Mouse (Mus musculus): Measurements from ENCODE around the gene Ppp1r3f.

The Ppp1r3f gene

DNA sequence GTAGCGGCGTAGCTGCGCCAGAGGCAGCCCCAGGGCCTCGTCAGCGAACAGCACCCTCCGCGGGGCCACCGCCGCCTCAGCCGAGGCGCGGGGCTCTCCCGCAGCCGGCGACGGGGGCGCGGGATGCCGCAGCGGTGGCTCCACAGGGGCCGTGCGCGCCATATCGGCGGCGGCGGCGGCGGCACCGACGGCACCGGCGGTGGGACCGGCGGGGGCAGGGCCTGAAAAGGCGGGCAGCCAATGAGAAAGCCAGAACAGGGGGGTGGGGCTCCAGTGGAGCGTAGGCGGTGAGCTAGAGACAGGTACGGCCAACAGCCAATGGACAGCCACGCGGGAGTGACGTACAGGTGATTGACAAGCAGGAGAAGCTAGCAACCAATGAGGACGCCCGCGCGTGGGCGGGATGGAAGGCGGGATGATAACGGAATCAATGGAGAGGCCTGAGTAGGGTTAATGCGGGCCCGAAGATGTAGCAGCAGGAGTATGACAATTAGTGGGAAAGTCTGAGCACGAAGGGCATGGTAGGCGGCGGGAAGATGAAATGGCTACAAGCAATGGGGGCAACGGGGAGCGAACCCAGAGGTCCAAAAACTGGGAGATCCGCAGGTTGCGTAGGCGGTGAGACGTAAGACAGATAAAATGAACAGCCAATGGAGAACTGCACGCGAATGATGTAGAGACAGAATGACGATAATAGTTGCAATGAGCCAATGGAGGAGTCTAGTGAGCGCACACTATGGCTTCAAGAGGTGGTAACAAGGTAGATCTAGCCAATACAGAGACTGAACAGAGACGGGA lies at the start of gene Ppp1r3f:
Gene Ppp1r3f (minus strand): TSS at position 197 of the 798 bp plus-strand sequence.
- DNase-seq (ENCODE audit: low spot score), result peak; percentile 88

DNA sequence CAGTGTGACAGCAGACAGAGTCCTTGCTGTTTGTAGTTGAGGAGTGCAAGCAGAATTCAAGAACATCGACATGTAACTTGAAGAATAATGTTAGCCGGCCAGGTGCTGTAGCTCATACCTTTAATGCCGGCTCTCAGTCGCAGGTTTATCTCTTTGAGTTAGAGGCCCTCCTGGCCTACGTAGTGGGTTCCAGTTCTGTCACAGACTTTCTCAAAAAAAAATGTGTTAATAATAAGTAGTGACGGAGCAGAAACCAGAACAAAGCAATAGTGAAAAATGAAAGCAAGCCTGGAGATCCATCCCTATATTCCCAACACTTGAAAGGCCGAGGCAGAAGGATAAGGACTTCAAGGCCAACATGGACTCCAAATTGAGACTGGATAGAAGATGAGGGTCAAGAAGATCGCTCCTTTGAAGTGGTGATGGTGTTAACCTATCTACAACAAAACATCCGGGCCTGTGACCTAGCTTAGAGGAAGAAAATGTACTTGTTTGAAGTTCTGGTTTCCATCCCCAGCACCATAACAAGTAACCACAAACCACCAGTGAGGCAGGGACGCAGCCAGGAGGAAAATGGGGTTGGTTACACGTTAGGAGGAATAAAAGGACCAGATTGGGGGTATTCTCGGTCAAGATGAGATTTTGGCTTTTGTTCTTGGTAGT lies 43.9 kb upstream of the Ppp1r3f start:
- DNase-seq (ENCODE audit: low spot score), result no peak

DNA sequence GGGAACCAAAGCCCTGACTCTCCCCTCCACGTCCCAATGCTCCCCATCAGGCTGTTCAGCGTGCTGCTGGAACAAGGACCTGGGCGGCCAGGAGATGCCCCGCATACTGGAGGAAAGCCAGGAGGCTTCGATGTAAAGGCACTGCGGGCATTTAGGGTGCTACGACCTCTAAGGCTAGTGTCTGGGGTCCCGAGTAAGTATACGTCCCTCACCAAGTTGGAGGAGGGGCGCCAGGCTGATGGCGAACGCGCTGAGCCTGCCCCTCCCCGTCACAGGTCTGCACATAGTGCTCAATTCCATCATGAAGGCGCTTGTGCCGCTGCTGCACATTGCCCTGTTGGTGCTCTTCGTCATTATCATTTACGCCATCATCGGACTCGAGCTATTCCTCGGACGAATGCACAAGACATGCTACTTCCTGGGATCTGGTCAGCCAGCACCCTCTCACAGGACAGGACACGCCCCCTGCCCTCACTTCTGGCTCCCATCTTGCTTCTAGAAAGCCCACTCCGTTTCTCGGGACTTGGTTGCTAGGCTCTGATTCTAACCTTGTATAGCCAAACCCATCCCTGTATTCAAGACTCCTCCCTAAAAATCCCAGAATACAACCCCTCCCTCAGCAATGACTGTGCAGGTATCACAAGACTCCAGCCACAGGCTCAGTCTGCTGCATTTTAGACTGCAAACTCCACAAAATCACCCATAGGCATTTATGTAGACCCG lies 36.6 kb upstream of the Ppp1r3f start:
- DNase-seq (ENCODE audit: low spot score), result no peak

DNA sequence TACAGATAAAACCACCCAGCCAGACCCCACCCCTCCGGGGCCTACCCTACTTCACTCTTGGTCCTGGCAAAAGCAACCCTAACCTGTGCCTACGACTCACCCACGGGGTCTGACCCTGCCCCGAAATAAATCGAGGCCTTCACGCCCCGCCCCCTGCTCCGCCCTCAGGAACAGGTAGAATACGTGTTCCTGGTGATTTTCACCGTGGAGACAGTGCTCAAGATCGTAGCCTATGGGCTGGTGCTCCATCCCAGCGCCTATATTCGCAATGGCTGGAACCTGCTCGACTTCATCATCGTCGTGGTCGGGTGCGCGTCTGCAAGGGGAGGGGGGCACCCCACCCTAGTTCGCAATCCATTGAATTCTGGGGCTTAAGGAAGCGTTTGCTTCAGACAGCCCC lies 36.0 kb upstream of the Ppp1r3f start:
- no peak for DNase-seq (ENCODE audit: low spot score)

DNA sequence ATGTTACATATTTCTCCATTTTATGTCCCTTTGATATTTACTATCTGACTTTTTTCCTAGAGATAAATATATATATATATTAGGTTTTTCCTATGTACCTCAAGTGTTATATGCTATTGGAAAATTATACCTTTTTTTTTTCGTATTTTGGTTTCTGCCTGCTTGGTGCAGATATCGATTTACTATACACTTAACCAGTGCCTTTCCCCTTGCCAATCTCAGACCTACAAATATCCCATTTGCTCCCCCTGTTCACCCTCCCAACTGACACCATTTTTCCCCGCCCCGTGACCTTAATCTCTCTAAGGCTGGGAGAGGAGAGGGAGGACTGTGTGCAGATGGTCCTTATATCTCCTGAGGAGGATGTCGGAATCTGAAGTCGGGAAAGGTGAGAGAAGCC lies 32.7 kb upstream of the Ppp1r3f start, which contains the start of gene Cacna1f:
Gene Cacna1f (plus strand): TSS at position 301 of the 400 bp plus-strand sequence.
- DNase-seq (ENCODE audit: low spot score), result no peak

DNA sequence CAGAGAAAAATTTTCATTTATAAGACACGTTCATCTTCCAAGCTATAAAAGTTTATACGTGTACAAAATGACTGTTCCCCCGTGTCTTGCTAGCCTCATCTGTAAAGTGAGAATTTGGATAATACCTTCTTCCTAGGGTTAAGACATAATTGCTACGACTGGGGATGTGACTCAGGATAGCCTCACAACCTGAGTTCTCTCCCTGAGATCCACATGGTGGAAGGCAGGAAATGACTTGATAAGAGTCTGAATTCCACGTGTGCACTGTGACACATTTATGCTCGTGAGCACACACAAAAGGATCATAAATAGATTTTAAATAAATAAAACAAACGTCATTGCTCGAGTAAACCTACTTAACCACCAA lies 31.5 kb upstream of the Ppp1r3f start:
- no peak for DNase-seq (ENCODE audit: low spot score)

DNA sequence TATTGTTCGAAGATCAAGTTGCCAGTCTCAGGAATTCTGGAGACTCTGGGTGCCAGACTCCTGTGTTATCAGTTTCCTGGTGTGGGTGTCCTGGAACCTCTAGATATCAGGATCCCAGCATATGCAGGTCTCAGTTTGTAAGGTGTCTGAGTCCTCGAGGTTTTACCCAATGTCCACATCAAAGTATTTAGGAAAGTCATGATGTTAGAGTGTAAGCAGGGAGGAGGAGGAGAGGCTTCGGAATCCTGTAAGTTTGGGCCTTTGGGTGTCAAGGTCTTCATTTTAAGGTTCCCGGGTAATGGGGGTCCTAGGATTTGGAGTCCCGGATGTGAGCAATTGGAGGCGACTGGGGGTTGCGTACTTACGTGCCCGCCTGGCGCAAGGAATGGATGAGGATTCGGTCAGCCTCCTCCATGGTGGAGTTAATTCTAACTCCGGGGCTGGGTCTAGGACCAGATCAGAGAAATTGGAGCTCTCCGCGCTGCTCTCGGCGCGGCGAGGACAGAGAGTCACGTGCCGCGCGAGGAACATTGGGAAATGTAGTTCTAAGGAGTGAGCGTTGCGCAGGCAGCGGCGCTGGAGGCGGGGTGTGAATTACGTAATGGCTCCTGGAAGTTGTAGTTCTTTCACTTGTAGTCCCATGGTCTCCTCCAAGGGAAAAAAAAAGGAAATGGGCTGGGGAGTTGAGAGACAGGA lies 30.9 kb upstream of the Ppp1r3f start, which contains the start of gene Ccdc22:
Gene Ccdc22 (minus strand): TSS at position 639 of the 696 bp plus-strand sequence.
- peak; percentile 75 for DNase-seq (ENCODE audit: low spot score)

DNA sequence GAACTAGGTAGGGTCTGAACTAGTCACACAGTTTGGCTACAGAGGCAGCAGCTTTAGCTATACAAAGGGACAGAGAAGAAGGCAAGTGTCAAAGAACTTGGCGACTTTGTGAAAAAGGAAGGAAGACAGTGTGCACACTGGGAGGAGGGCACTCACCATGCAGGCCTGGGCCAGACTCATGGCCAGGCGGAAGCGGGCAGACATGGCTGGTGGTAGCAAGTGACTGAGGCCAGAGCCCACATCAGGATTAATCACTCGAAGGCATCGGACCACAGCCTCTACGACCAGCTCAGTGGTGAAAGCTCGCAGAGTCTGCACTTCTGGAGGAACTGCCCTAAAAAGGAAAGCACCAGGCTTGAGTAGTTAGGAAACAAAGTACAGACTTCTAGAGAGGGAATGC lies 29.9 kb upstream of the Ppp1r3f start:
- no peak for DNase-seq (ENCODE audit: low spot score)

DNA sequence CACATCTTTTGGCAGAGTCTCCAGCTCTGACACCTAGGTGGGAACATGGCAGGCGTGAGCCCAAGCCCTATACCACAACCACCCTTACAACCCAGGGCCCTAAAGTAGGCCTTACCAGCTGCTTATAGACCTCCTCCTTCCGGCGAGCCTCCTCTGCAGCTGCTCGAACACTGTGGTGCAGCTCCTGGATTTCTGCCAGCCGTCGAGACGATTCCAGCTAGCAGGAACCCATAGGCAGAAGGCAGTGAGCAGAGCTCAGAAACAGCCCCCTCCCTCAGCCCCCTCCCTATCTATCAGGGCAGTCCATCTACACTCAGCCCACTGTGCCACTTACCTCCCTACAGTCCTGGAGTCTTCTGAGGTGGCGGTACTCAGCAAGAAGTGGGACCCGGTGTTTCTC lies 21.3 kb upstream of the Ppp1r3f start:
- DNase-seq (ENCODE audit: low spot score), result no peak

DNA sequence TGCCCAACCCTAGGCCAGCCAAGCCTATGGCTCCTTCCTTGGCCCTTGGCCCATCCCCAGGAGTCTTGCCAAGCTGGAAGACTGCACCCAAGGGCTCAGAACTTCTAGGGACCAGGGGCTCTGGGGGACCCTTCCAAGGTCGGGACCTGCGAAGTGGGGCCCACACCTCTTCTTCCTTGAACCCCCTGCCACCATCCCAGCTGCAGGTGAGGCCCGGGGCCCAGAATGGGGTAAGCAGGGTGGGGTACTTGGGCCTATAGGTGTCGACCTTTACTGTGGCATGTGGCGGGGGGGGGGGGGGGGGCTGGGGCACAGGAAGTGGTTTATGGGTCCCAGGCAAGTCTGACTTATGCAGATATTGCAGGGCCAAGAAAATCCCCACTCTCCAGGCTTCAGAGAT lies 12.3 kb upstream of the Ppp1r3f start:
- no peak for DNase-seq (ENCODE audit: low spot score)

DNA sequence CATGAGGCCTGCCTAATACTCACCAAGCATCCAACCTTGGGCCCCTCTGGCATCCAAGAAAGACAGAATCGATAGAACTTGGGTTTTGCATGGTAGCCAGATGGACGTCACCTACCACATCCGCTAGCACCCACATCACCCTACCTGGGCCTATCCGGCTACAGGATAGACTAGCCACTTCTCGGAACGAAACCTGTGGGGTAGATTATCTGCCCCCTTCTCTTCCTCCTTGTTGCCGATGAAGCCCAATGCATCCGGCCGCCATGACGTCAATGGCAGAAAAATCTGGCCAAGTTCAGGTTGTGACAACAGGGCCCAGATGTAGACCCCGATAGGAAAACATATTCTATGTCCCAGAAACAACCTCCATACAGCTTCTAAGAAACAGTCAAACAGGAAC lies 9.8 kb upstream of the Ppp1r3f start:
- DNase-seq (ENCODE audit: low spot score), result no peak

DNA sequence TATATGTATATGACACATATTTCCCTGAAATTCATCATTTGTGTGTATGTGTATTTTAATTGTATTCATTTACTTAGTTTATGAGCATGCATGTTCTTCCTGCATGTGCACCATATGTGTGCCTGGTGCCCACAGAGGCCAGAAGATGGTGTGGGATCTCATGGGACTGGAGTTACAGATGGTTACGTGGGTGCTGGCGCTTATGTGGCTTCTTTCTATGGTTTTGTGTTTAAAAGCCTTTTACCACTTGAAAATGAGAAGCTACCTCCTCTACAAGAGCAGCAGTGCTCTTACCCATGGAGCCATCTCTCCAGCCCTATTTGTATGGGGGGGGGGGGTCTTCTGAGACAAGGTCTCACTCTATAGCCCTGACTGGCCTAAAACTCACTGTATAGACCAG lies 7.1 kb upstream of the Ppp1r3f start:
- no peak for DNase-seq (ENCODE audit: low spot score)

DNA sequence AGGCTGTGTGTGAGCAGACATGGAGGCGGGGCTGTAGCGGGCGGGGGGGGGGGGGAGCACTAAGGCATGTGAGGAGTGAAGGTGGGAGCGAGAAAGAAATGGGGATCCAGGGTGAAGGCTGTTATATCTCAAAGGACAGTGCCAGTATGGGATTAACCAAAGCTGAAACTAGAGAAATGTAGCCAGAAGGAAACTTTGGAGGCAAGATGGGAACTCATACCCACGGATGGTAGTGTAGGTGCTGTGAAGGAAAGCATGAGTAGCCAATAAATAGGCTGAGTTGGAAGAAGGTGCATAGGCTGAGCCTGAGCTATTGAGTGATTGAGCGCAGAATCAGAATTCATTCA lies 775 bp upstream of the Ppp1r3f start:
- no peak for DNase-seq (ENCODE audit: low spot score)

DNA sequence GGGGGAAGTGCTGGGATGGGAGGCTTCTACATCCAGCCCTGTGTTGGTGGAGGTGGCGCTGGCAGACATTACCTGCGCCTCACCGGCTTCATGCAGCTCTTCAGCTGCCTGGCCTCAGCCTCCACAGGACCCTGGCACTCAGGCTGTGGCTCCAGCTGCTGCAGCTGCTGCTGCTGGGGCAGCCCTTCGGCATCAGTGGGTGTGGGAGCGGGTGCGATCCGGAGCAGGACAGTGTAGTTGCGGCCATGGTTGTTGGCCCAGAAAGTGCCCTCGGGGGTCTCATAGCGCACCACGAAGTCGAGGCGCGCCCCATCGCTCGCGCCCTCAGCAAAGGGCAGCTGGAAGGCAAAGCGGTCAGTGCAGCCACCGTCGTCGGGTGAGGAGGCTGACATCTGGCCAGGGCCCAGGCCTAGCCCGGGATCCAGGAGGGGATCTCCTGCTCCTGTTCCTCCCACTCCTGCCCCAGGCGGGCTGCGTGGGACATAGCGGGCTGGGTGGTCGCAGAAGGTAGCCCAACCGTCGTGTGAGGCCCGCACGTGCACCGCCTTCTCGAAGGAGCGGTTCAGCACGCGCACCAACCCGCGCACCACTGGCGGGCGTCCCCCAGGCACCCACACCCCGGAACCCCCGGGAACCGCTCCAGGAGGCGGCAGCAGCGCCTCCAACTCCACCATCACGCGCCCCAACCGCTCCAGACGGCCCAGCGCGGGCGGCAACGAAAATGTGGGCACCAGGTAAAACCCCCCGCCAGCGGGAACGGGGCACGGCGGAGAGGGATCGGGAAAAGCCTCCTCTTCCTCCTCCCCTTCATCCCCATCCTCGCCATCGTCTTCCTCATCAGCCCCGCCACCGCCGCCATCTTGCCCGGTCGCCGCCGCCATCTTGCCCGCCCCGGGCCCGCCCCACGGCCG lies 652 bp downstream of the Ppp1r3f start, which contains the start of gene Foxp3:
Gene Foxp3 (plus strand): TSS at position 469 of the 911 bp plus-strand sequence.
- DNase-seq (ENCODE audit: low spot score), result peak; percentile 14

DNA sequence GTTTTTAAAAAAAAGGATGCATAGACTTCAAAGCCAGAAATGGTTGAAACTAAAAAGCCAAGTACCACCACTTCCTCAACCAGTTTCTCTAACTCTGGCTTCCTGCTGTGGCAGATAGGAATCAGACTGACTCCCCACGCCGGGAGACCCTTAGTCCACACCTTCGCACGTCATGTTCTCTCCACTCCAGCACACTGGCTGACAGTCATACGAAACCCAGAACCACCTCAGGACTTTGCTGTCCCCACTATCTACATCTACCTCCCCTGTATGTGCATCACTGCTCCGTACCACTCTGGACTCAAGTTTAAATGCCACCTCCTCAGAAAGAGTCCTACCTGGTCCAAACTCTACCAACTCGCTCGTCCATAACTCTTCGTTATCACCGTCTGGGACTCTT lies 1.6 kb downstream of the Ppp1r3f start:
- DNase-seq (ENCODE audit: low spot score), result no peak

DNA sequence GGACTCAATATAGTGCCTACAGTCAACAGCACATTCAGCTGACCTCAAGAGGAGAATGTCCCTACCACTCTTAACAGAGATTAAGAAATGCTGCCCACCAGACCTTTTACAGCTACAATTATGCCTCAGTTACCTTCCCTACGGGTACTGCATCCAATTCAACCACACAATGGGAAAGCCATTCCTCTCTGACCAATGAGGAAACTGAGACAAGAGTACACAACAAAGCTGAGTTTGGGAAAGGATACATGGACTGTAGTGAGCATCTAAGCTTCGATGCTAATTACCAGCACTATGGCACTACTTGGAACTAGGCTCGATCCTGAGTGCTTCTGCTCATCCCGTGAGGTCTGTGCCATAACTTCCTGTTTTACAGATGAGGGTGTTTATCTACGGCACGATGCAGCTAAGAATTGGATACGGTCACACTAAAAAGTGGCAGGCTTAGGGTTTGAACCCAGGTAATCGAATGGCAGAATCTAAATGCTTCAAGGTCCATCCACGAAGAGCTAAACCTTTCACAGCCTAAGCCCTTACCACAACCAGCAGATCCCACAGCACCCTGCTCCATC lies 2.4 kb downstream of the Ppp1r3f start:
- DNase-seq (ENCODE audit: low spot score), result no peak

DNA sequence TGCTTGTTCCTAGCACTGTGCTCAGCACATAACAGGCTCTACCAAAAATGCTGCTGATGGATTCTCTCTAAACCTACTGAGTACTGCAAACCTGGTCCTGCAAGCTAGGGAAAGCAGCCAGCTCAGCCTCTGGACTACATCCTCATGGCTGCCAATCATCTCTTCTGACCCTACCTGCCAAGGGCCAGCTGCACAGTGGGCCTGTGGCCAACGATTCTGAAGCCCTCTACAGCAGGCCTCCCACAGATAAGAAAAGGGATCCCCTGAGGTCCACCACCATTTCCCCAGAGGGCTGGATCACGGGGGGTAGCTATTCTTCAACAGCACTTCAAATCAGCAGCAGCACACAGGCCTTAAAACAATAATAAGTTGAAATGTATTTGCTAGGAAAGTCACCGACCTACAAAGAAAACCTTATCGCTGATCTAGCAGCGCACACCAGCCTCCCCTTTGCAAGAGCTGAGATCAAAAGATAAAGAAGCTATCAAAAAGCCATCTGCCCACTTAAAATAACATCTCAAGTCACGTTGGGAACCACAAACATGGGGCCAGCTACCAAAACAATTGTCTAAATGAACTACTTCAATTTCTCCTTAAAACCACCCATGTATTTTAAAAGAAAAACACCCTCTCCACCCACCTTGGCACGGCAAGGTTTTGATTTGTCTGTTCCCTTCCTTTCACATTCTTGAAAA lies 3.5 kb downstream of the Ppp1r3f start:
- DNase-seq (ENCODE audit: low spot score), result no peak

DNA sequence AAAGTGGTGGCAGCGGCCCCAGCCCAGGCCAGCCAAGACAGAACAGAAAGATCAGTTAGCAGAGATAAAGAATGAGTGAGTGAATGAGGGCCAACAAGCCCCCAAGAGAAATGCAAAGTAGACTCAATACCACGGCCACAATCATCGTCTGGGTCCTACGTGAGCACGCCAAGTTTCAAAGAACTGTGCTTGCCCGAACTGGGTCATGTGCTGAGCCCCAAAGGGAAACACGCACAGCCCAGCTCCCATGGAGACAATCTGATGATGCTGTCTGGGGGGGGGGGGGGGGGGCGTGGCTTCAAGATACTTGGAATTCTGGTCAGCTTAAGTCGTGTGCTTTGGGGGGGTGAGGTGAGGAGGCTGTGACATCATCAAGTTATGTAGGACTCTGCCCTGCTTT lies 6.6 kb downstream of the Ppp1r3f start:
- DNase-seq (ENCODE audit: low spot score), result no peak

DNA sequence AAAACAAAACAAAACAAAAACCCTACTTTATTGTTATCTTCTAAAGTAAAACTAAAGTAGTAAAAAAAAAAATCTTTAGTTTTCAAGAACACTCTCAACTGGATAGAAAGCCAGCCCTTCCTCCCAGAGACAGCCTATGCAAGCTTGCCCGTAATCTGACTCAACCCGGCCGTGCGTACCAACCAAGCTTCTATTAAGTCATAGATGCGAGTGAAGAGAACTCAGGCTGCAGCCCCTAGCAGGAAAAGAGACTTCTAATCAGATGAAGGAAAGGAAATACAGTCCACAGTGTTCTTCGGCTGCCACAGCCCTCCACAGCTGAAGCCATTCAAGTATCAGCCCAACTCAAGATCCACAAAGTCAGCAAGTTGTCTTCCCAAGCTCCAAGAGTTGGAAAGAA lies 7.7 kb downstream of the Ppp1r3f start:
- no peak for DNase-seq (ENCODE audit: low spot score)

DNA sequence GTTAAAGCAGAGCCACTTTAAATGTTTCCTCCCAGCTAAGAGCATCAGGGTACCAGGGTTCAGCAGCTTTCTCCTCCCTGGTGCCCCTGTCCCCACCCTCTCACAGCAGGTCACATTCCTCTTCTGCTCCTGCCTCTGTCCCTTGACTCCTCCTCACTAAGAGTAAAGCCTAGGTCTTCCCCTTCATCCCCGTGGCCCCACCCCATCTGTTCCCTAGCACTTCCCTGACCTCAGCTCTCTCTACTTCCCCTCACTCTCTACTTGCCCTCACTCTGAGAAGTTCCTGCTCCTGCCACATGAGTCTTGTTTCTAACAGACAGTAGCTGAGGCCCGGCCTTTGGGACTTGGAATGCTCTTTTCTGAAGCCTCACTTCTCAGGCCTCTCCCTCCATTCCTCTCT lies 11.0 kb downstream of the Ppp1r3f start:
- no peak for DNase-seq (ENCODE audit: low spot score)
